Mouse (Mus musculus): ENCODE results near the gene Olfr213. TPM values are rescaled to one million over a fixed set of nuclear protein-coding genes. Genes with fewer than 3 reads are reported as not detected.

The Olfr213 gene
- total and polyA plus RNA-seq, 3 experiments: not detected

- H3K27me3 ChIP-seq (ENCODE audit: control insufficient read depth in 1 of 2, insufficient read depth in 2 of 2, low read length in 2 of 2): no peaks in the 10 kb centered on the region; a peak in 1 of 4 replicates
- no peaks in the 10 kb centered on the region for H3K79me2 ChIP-seq (ENCODE audit: control insufficient read depth, insufficient read depth, low read length, poor library complexity)
- TF ChIP-seq MYB (IDR thresholded peaks at IDR 0.05; ENCODE audit: low read depth, low read length): no peak
- no peak for TF ChIP-seq MEF2A (IDR thresholded peaks at IDR 0.05; ENCODE audit: extremely low read depth, insufficient replicate concordance, low read depth, low read length, poor library complexity, severe bottlenecking)
- no peak for TF ChIP-seq HCFC1 (IDR thresholded peaks at IDR 0.05; ENCODE audit: low read depth, low read length)
- no peak for TF ChIP-seq KAT2A (conservative IDR thresholded peaks at IDR 0.05; ENCODE audit: low read depth, low read length)
- no peak for TF ChIP-seq MXI1 (IDR thresholded peaks at IDR 0.05; ENCODE audit: low read depth, low read length)
- no peak for TF ChIP-seq NELFE (IDR thresholded peaks at IDR 0.05; ENCODE audit: low read depth, low read length)
- no peak for TF ChIP-seq ZMIZ1 (IDR thresholded peaks at IDR 0.05; ENCODE audit: low read depth, low read length)
- TF ChIP-seq E2F4 (IDR thresholded peaks at IDR 0.05; ENCODE audit: borderline replicate concordance, low read depth, low read length): no peak
- TF ChIP-seq TBP (IDR thresholded peaks at IDR 0.05; ENCODE audit: low read depth, low read length): no peak
- TF ChIP-seq ZC3H11A (IDR thresholded peaks at IDR 0.05; ENCODE audit: low read depth, low read length): no peak
- TF ChIP-seq CTCF (IDR thresholded peaks at IDR 0.05 in 2 of 3, conservative IDR thresholded peaks at IDR 0.05 in 1 of 3; ENCODE audit: control insufficient read depth in 1 of 3, insufficient read depth in 1 of 3, low read depth in 2 of 3, low read length in 3 of 3, poor library complexity in 1 of 3, severe bottlenecking in 1 of 3): no peak
- TF ChIP-seq ZKSCAN1 (IDR thresholded peaks at IDR 0.05; ENCODE audit: low read depth, low read length): no peak
- TF ChIP-seq MYC (IDR thresholded peaks at IDR 0.05; ENCODE audit: low read depth, low read length): no peak
- TF ChIP-seq ETS1 (IDR thresholded peaks at IDR 0.05; ENCODE audit: low read depth, low read length): no peak
- TF ChIP-seq POLR2AphosphoS2 (IDR thresholded peaks at IDR 0.05; ENCODE audit: low read length): no peak
- H3K36me3 ChIP-seq (ENCODE audit: control insufficient read depth in 1 of 2, insufficient read depth in 2 of 2, low read length in 2 of 2): no peaks in the 10 kb centered on the region
- no peak within 1 kb of the TSS for H3K9ac ChIP-seq (ENCODE audit: control insufficient read depth, low read depth, low read length, poor library complexity, severe bottlenecking)
- H3K9me3 ChIP-seq (replicated peaks; ENCODE audit: insufficient read depth, low read length): no peaks in the 10 kb centered on the region
- no peak for DNase-seq (ENCODE audit: low read depth, low spot score)
- no peaks in the 10 kb centered on the region for H3K4me1 ChIP-seq (ENCODE audit: control insufficient read depth in 1 of 2, insufficient read depth in 2 of 2, low read length in 2 of 2)
- H3K4me3 ChIP-seq (ENCODE audit: control insufficient read depth in 1 of 2, insufficient read depth in 1 of 2, low read depth in 2 of 2, low read length in 2 of 2): no peak within 1 kb of the TSS
- no peak within 1 kb of the TSS for H3K27ac ChIP-seq (ENCODE audit: control insufficient read depth, low read depth, low read length)
Measured at GRCm38 (mm10) chr6:116553935-116554334, 15.7 kb downstream of the Olfr213 start, which contains the start of gene Olfr214. TSS of gene Olfr214 (plus strand) at chr6:116554235.

- H3K4me1 ChIP-seq (ENCODE audit: control insufficient read depth in 1 of 2, insufficient read depth in 2 of 2, low read length in 2 of 2): no peaks in the 10 kb centered on the region
- DNase-seq (ENCODE audit: low read depth, low spot score): no peak
- no peak for TF ChIP-seq MAFK (IDR thresholded peaks at IDR 0.05; ENCODE audit: borderline replicate concordance, low read depth, low read length)
- no peak for TF ChIP-seq TAL1 (IDR thresholded peaks at IDR 0.05; ENCODE audit: low read length)
- TF ChIP-seq NELFE (IDR thresholded peaks at IDR 0.05; ENCODE audit: low read depth, low read length): no peak
- TF ChIP-seq POLR2AphosphoS5 (IDR thresholded peaks at IDR 0.05; ENCODE audit: borderline replicate concordance, low read depth, low read length): no peak
- TF ChIP-seq MXI1 (IDR thresholded peaks at IDR 0.05; ENCODE audit: low read depth, low read length): no peak
- no peak overlapping the region for H3K27ac ChIP-seq (ENCODE audit: control insufficient read depth, low read depth, low read length)
- no peaks in the 10 kb centered on the region for H3K36me3 ChIP-seq (ENCODE audit: control insufficient read depth in 1 of 2, insufficient read depth in 2 of 2, low read length in 2 of 2)
- H3K4me3 ChIP-seq (ENCODE audit: control insufficient read depth in 1 of 2, insufficient read depth in 1 of 2, low read depth in 2 of 2, low read length in 2 of 2): no peak overlapping the region
- no peaks in the 10 kb centered on the region for H3K79me2 ChIP-seq (ENCODE audit: control insufficient read depth, insufficient read depth, low read length, poor library complexity)
- no peak overlapping the region for H3K9ac ChIP-seq (ENCODE audit: control insufficient read depth, low read depth, low read length, poor library complexity, severe bottlenecking)
- no peaks in the 10 kb centered on the region; a peak in 1 of 4 replicates for H3K27me3 ChIP-seq (ENCODE audit: control insufficient read depth in 1 of 2, insufficient read depth in 2 of 2, low read length in 2 of 2)
- H3K9me3 ChIP-seq (replicated peaks; ENCODE audit: insufficient read depth, low read length): no peaks in the 10 kb centered on the region
Measured at GRCm38 (mm10) chr6:116554952-116555351, 16.7 kb downstream of the Olfr213 start.
